Mouse (Mus musculus) intestine, embryonic 15.5 days (tissue): Measurements from ENCODE around the gene Dnajc12. TPM values are rescaled to one million over a fixed set of nuclear protein-coding genes. Genes with fewer than 3 reads are reported as not detected.
"Not testable (repeated sequence)": the region's sequence is repeated elsewhere in the genome, so short reads cannot be mapped to it uniquely, and the experiment has no call there.

Source experiments
- ATAC-seq: fragments of 200-750 bp; cut with Nextera tagmentation; 2 replicates; pipeline ENCODE4 v1.8.0; 2017; ENCODE audit warnings: moderate TSS enrichment, moderate library complexity
- H3K27ac ChIP-seq: fragments of 300-500 bp; sonication (generic); 2 replicates; pipeline ENCODE4 v1.5.1; 2015; ENCODE audit warnings: mild to moderate bottlenecking, inconsistent platforms
- H3K27me3 ChIP-seq: fragments of 300-500 bp; sonication (generic); replicated peaks from 2 replicates; pipeline ENCODE4 v1.6.1; 2015; ENCODE audit warnings: inconsistent platforms
- H3K36me3 ChIP-seq: fragments of 300-500 bp; sonication (generic); 2 replicates; pipeline ENCODE4 v1.6.1; 2015; ENCODE audit warnings: inconsistent platforms
- H3K4me1 ChIP-seq: fragments of 300-500 bp; sonication (generic); replicated peaks from 2 replicates; pipeline ENCODE4 v1.6.1; 2015; ENCODE audit warnings: inconsistent platforms
- H3K4me2 ChIP-seq: fragments of 300-500 bp; sonication (generic); replicated peaks from 2 replicates; pipeline ENCODE4 v1.6.1; 2015; ENCODE audit warnings: mild to moderate bottlenecking, inconsistent platforms
- H3K4me3 ChIP-seq: fragments of 300-500 bp; sonication (generic); replicated peaks from 2 replicates; pipeline ENCODE4 v1.5.1; 2015; ENCODE audit warnings: inconsistent platforms
- H3K9ac ChIP-seq: fragments of 300-500 bp; sonication (generic); 2 replicates; pipeline ENCODE4 v1.6.1; 2015; ENCODE audit warnings: inconsistent platforms
- H3K9me3 ChIP-seq: fragments of 300-500 bp; sonication (generic); 2 replicates; pipeline ENCODE4 v1.6.1; 2016; ENCODE audit warnings: inconsistent platforms
- WGBS: fragments of 180-500 bp; shearing (Covaris S2); methylation state at CpG from one replicate; pipeline ENCODE4 v1.1.7; 2015; 5-methylcytosine and 5-hydroxymethylcytosine counted together
- polyA plus RNA-seq: library from polyadenylated mRNA; unstranded; fragments of >200 nt; fragmentation: Nextera tagmentation; extraction: Ambion mirVana; gene quantifications from 2 replicates; pipeline ENCODE4 v1.2.1, GENCODE M21; 2015

The Dnajc12 gene
- 8.6 and 9.8 TPM in 2 replicates for polyA plus RNA-seq

DNA sequence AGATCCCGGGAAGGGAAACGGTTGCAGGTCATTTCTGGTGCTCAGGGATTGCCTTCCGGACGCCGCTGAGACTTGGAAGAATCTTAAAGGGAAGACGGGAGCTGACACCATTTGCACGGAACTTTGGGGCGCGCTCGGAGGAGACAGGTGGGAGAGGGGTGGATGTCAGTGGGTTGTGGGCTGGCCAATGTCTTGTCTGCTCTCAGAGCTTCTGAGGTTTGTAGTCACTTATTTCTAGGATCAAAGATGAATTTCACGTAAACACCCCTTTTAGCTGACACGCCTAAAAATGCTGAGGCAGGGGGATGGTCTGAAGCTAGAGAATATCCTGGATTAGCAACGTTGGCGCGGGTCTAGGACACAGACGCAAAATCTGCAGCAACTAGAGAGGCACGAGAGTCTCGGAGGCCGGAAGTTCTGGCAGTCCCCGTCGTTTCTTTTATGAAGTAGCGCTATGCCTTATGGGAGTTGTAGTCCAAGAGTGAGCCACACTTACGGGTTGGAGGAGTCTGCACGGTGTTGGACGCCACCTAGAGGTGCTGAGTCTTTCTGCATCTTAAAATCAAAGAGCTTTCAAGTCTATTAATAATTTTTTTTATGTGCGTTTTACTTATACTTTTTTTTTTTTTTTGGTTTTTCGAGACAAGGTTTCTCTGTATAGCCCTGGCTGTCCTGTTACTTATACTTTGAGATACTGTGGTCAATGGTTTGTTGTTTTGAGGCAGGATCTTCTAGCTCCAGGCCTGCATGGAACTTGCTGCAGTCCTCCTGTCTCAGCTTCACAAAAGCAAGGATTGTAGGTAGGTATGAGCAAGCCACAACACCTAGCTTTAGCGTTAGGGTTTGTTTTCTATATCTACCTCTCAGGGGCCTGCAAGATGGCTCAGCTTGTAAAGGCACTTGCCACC, at the start of gene Dnajc12:
TSS of gene Dnajc12 (plus strand) at position 72 of the 908 bp plus-strand sequence.
- H3K27ac ChIP-seq: no peak within 1 kb of the TSS
- peak; percentile 94 for ATAC-seq
- under 1% methylated on average over 28 of the region's 28 CpGs for WGBS

DNA sequence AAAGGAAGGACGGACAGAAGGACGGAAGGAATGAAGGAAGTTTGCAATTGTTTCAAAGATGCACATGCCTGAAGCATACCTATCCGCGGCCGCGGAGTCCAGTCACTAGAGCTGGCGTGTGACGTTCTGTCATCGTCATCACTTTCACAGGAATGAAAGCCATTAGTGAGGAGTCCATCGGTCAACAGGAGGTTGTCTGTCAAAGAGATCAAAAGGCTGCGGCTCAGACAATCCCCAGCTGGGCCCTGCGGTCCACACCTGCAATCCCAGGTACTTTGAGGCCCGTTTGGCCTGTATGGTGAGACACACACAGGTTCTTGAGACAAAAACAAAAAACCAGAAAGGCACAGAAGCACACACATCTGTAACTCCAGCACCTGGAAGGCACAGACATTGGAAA, 45.3 kb upstream of the Dnajc12 start:
- peaks cover 13% of the 10 kb centered on the region for H3K4me1 ChIP-seq
- peak overlapping the region; percentile 85; the same call in 1 of the 2 replicates for H3K4me3 ChIP-seq
- H3K4me2 ChIP-seq: peak overlapping the region; percentile 92
- no peak overlapping the region for H3K9ac ChIP-seq
- 59% methylated on average over 13 of the region's 13 CpGs for WGBS
- H3K27me3 ChIP-seq: no peaks in the 10 kb centered on the region
- no peak overlapping the region for H3K27ac ChIP-seq
- ATAC-seq: no peak
- no peaks in the 10 kb centered on the region for H3K36me3 ChIP-seq
- no peaks in the 10 kb centered on the region for H3K9me3 ChIP-seq

More for the DNA sequence above, at the start of gene Dnajc12:
- H3K4me2 ChIP-seq: peak within 1 kb of the TSS; percentile 92
- 0 out of 2 replicates have a peak, but pooled peaks cover 5% of the 10 kb centered on the region for H3K27me3 ChIP-seq
- 0 out of 2 replicates have a peak, but pooled peaks cover 2% of the 10 kb centered on the region for H3K4me1 ChIP-seq
- peak within 1 kb of the TSS; percentile 49 for H3K4me3 ChIP-seq
- no peaks in the 10 kb centered on the region for H3K36me3 ChIP-seq
- H3K9me3 ChIP-seq: no peaks in the 10 kb centered on the region
- peak within 1 kb of the TSS; percentile 55 for H3K9ac ChIP-seq

DNA sequence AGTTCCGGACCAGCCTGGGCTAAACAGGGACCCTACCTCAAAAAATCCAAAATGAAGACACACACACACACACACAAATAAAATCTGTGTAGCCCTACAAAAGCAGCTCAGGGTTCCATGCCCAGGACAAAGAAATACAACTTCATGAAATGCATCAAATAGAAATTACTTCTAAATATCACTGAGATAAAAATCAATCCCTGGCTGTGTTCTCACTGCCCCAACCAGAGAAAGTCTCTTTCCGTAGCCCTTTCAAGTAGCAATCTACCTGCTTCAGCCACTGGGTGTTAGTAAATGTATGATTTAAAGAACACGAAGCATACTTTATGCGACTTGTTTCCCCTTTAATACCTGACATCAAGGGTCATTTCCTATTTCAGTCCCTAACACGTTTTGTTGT, 44.9 kb upstream of the Dnajc12 start:
- H3K36me3 ChIP-seq: no peaks in the 10 kb centered on the region
- H3K4me2 ChIP-seq: peak overlapping the region; percentile 92
- H3K4me1 ChIP-seq: peaks cover 13% of the 10 kb centered on the region
- H3K4me3 ChIP-seq: peak overlapping the region; percentile 85
- no peak overlapping the region for H3K9ac ChIP-seq
- 33% methylated on average over 5 of the region's 5 CpGs for WGBS
- no peaks in the 10 kb centered on the region for H3K27me3 ChIP-seq
- no peaks in the 10 kb centered on the region for H3K9me3 ChIP-seq
- no peak overlapping the region for H3K27ac ChIP-seq
- ATAC-seq: no peak

DNA sequence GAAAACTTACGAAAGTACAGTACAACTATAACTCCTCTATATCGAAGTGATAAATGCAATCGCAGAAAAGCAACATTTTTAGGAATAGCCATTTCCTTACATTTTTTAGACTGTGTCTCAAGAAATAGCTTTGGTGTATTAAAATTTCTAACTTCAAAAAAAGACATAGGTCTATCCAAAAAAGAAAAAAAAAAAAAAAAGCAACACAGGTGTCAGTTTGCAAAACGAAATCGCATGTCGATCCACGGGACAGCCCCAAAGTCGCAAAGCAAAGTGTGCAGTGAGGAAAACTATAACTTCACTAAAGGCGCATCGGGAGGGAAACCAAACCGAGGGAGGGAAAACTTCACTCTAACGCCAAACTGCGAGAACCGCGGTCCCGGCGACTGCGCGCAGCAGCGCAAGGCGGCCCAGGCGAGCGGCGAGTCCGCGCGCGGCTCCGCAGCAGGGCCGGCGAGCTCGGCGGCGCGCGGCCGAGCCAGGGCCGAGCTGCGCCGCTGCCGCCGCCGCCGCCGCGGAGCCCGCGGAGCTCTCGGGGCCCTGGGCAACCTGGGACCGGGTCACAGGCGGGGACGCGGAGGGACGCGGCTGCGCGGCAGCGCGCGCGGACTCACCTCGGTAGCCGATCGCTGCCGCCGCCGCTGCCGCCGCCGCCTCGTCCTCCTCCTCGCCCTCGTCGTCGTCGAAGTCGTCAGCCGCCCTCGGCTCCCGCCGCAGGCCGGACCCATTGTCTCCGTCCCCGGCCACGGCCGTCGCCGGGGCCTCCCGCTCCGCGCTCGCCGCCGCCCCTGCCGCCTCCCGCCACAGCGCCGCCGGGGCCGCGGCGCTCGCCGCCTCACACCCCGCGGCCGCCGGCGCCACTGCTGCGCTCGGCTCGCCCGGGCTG, 44.0 kb upstream of the Dnajc12 start:
- Histone ChIP-seq H3K9ac (peak overlapping the region; percentile 93), H3K4me3 (peak overlapping the region; percentile 85), H3K9me3 (no peaks in the 10 kb centered on the region), H3K27ac (peak overlapping the region; percentile 89), H3K27me3 (no peaks in the 10 kb centered on the region), H3K4me1 (peaks cover 13% of the 10 kb centered on the region), H3K36me3 (no peaks in the 10 kb centered on the region), H3K4me2 (peak overlapping the region; percentile 92)
- whole genome bisulfite sequencing: 1% methylated on average over 78 of the region's 113 CpGs
- peak; percentile 88 for ATAC-seq

DNA sequence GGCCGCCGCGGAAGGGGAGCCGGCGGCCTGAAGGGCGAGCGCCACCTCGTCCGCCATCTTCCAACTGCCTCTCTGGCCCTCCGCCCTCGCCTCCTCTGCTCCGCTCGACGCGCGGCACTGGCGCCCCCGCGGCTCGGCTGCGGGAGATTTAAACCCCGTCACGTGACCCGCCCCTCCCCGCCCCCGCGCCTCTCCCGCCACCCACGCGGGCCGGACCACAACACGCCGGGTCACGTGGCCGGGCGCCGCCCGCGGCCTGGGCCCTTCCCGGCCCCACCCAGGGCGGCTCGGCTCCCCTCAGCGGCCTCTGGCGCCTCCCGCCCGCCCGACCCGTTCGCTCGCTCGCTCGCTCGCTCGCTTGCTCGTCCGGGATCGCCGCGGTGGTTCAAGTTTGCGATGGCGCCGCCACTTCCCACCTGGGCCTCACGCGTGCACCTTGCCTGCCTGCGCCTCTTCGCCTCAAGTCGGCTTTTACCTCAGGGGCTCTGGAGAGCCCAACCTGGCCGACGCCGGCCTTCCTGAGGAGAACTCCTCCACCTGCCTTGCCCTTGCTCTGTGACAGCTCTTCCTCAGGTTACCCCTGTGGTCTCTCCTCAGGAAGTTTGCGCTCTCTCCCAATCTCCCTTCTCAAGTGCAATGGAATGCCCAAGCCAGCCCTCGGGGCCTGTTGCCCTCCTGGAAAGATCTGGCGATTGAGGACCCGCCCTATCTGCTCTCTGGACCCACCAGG, 43.2 kb upstream of the Dnajc12 start:
- WGBS: under 1% methylated on average over 68 of the region's 74 CpGs
- peak; percentile 98 for ATAC-seq
- no peaks in the 10 kb centered on the region for H3K27me3 ChIP-seq
- peak overlapping the region; percentile 85 for H3K4me3 ChIP-seq
- no peaks in the 10 kb centered on the region for H3K9me3 ChIP-seq
- peak overlapping the region; percentile 92 for H3K4me2 ChIP-seq
- H3K36me3 ChIP-seq: no peaks in the 10 kb centered on the region
- peak overlapping the region; percentile 93 for H3K9ac ChIP-seq
- peak overlapping the region; percentile 89 for H3K27ac ChIP-seq
- peaks cover 13% of the 10 kb centered on the region for H3K4me1 ChIP-seq

DNA sequence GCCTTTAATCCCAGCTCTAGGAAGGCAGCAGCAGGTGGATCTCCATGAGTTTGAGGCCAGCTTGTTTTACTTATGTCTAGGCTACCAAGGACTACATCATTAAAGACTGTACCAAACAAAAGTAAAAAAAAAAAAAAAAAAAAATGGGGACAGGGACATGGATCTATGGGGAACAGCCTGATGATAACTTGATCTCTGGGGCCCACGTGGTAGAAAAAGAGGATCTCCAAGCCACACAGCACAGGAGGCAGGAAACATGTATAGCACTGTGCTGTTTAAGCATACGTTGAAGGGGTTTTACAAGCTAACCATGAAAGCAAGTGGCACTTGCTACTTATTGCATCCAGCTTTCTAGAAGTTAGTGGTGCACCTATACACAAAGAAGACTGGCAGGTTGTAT, 40.9 kb upstream of the Dnajc12 start:
- 76% methylated on average over 2 of the region's 2 CpGs for WGBS
- H3K4me2 ChIP-seq: no peak overlapping the region
- H3K27me3 ChIP-seq: no peaks in the 10 kb centered on the region

DNA sequence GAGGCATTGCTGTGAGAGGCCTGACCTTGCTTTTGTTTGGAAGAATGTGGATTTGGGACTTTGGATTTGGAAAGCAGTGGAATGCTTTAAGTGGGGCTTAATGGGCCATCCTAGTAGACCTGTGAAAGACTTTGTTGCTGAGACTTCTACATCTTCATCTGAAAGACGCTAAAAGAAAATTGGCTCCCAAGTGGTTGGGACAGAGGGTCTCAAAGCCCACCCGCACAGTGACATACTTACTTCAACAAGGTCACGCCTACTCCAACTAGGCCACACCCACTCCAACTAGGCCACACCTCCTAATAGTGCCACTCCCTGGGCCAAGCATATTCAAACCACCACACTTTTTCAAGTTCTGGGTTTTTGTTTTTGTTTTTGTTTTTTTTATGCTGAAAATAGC, 37.5 kb upstream of the Dnajc12 start:
- ATAC-seq: no peak
- Histone ChIP-seq H3K27me3 (no peaks in the 10 kb centered on the region), H3K4me1 (no peaks in the 10 kb centered on the region), H3K36me3 (no peaks in the 10 kb centered on the region), H3K9ac (no peak overlapping the region), H3K9me3 (no peaks in the 10 kb centered on the region), H3K4me2 (no peak overlapping the region), H3K4me3 (no peak overlapping the region), H3K27ac (no peak overlapping the region)
- 90% methylated on average over 3 of the region's 3 CpGs for WGBS

More for the DNA sequence above, 40.9 kb upstream of the Dnajc12 start:
- Histone ChIP-seq H3K9ac (no peak overlapping the region), H3K36me3 (no peaks in the 10 kb centered on the region), H3K27ac (no peak overlapping the region), H3K4me3 (no peak overlapping the region), H3K9me3 (no peaks in the 10 kb centered on the region), H3K4me1 (peaks cover 13% of the 10 kb centered on the region)
- no peak for ATAC-seq

DNA sequence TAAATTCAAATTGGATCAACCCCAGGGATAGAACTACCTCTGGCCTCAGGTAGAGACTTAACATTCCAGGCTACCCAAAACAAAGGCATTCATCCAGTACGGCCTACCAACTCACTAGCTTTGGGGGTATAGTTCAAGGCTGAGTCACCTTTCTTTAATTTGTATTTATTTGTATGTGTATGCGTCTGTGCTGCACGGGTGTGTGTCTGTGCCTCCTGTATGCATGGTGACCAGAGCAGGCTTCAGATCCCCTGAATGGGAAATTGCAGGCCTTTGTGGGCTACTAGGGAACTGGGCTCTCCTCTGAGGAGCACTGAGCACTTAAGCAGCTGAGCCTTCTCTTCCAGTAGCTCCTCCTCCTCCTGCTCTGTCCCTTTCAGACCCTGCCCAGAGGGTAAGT, 34.0 kb upstream of the Dnajc12 start:
- Histone ChIP-seq H3K27ac (no peak overlapping the region), H3K27me3 (no peaks in the 10 kb centered on the region), H3K9ac (no peak overlapping the region), H3K4me1 (no peaks in the 10 kb centered on the region), H3K4me3 (no peak overlapping the region), H3K4me2 (no peak overlapping the region), H3K36me3 (no peaks in the 10 kb centered on the region), H3K9me3 (no peaks in the 10 kb centered on the region)
- 71% methylated on average over 3 of the region's 3 CpGs for WGBS
- ATAC-seq: no peak

DNA sequence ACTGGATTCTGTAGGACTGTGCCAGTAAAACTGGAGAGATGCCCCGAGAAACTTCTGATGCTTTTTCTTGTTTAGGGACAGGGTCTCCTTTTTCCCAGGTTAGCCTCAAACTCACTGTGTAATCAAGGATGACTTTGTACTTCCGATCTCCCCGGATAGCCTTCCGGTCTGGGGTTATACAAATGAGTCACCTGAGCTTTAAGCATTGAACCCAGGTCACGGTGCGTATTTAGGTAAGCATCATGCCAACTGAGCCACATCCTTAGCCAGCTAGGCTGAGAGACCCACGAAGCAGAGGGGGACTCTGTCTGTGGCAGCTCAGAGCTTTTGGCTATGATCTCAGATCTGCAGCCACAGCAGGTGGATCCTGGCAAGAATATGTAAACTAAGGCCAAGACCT, 31.6 kb upstream of the Dnajc12 start:
- Histone ChIP-seq H3K27ac (no peak overlapping the region), H3K36me3 (no peaks in the 10 kb centered on the region), H3K4me1 (no peaks in the 10 kb centered on the region), H3K27me3 (no peaks in the 10 kb centered on the region), H3K9me3 (no peaks in the 10 kb centered on the region), H3K9ac (no peak overlapping the region), H3K4me3 (no peak overlapping the region), H3K4me2 (no peak overlapping the region)
- ATAC-seq: no peak
- WGBS: 88% methylated on average over 7 of the region's 7 CpGs

DNA sequence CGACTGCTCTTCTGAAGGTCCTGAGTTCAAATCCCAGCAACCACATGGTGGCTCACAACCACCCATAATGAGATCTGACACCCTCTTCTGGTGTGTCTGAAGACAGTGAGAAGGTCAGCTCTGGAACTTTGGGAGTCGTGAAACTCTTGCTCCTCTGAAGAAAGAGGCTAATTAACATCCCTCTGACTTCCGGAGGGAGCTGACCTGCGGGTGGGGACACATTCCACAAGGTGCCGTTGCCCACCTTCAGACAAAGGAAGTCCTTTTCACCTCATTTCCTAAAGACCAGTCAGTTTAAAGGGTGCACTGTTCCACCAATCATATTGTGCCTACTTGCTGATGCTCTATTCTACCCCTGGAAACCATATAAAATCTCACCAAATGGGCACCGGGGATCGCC, 31.1 kb upstream of the Dnajc12 start:
- not testable (repeated sequence) for H3K36me3 ChIP-seq, H3K27ac ChIP-seq, H3K9ac ChIP-seq, H3K4me1 ChIP-seq, ATAC-seq, H3K27me3 ChIP-seq, H3K4me2 ChIP-seq, H3K4me3 ChIP-seq, H3K9me3 ChIP-seq
- 83% methylated on average over 7 of the region's 7 CpGs for WGBS

DNA sequence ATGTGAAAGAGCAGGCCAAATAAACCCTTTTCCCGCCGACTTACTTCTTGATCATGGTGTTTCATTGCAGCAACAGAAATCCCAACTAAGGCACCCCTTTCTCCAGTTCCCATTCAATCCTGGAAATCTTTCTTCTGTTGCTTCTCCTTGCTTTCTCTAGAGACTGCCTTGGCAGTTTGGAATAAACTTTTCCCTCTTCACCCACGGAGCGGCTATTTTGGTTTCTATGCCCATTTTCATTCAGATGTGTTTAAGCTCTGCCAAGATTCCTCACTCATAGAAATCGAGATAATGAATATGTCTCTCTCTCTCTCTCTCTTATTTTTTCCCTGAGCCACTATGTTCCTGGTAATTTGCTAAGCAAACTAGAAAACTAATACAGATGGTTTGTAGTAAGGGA, 30.1 kb upstream of the Dnajc12 start:
- Histone ChIP-seq H3K9ac (no peak overlapping the region), H3K4me1 (no peaks in the 10 kb centered on the region), H3K9me3 (no peaks in the 10 kb centered on the region), H3K4me2 (no peak overlapping the region), H3K36me3 (no peaks in the 10 kb centered on the region), H3K27me3 (no peaks in the 10 kb centered on the region), H3K27ac (no peak overlapping the region), H3K4me3 (no peak overlapping the region)
- ATAC-seq: no peak
- 88% methylated on average over 5 of the region's 5 CpGs for WGBS

DNA sequence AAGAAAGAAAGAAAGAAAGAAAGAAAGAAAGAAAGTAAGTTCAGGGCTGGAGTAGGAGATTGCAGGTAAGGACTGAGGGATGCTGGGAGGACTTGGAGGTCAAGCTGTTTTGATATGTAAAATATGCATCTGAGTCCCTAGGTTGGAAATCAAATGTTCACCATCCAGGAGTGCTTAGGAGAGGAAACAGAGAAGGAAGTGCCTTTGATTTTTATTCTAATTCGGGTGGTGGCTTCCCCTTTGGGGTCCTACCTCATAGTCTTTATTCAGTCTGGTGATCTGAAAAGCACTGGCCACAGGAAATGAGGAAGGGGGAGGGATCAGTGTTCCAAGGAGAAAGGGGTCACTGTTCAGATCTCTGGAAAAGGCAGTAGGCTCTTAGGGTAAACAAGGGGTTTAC, 21.7 kb upstream of the Dnajc12 start:
- no peak overlapping the region for H3K4me2 ChIP-seq
- 69% methylated on average over 1 of the region's 1 CpGs for WGBS
- no peaks in the 10 kb centered on the region for H3K4me1 ChIP-seq
- no peak for ATAC-seq
- H3K9me3 ChIP-seq: no peaks in the 10 kb centered on the region
- H3K27me3 ChIP-seq: no peaks in the 10 kb centered on the region
- H3K36me3 ChIP-seq: no peaks in the 10 kb centered on the region
- H3K27ac ChIP-seq: no peak overlapping the region
- no peak overlapping the region for H3K4me3 ChIP-seq
- no peak overlapping the region for H3K9ac ChIP-seq
